Mouse (Mus musculus) hindbrain, postnatal 0 days (tissue): ENCODE measurements around the gene Cd5. TPM values are rescaled to one million over a fixed set of nuclear protein-coding genes. Genes with fewer than 3 reads are reported as not detected.

Source experiments
- ATAC-seq: fragments of 200-750 bp; cut with Nextera tagmentation; 2 replicates; pipeline ENCODE4 v1.8.0; 2017; ENCODE audit warnings: mild to moderate bottlenecking, moderate TSS enrichment, moderate library complexity
- DNase-seq: peaks from one replicate; pipeline ENCODE4 v3.0.0-alpha.2; 2015; ENCODE audit warnings: low spot score
- H3K27ac ChIP-seq: fragments of 300-500 bp; sonication (generic); 2 replicates; pipeline ENCODE4 v1.5.1; 2014; ENCODE audit warnings: mild to moderate bottlenecking
- H3K27me3 ChIP-seq: fragments of 300-500 bp; sonication (generic); 2 replicates; pipeline ENCODE4 v1.6.1; 2014; ENCODE audit warnings: low read length, mixed read lengths; ENCODE audit not compliant: insufficient read depth
- H3K36me3 ChIP-seq: fragments of 300-500 bp; sonication (generic); 2 replicates; pipeline ENCODE4 v1.6.1; 2014; ENCODE audit warnings: low read length, mixed read lengths; ENCODE audit not compliant: insufficient read depth
- H3K4me1 ChIP-seq: fragments of 300-500 bp; sonication (generic); 2 replicates; pipeline ENCODE4 v1.6.1; 2014; ENCODE audit warnings: antibody characterized with exemption, low read length, mixed read lengths; ENCODE audit not compliant: insufficient read depth
- H3K4me2 ChIP-seq: fragments of 300-500 bp; sonication (generic); 2 replicates; pipeline ENCODE4 v1.6.1; 2014; ENCODE audit warnings: low read depth, mild to moderate bottlenecking, low read length, moderate library complexity, mixed read lengths
- H3K4me3 ChIP-seq: fragments of 300-500 bp; sonication (generic); 2 replicates; pipeline ENCODE4 v1.5.1; 2014; ENCODE audit warnings: low read length
- H3K9ac ChIP-seq: fragments of 300-500 bp; sonication (generic); replicated peaks from 2 replicates; pipeline ENCODE4 v1.6.1; 2014; ENCODE audit warnings: mild to moderate bottlenecking, low read length, moderate library complexity, mixed read lengths
- H3K9me3 ChIP-seq: fragments of 300-500 bp; sonication (generic); 2 replicates; pipeline ENCODE4 v1.6.1; 2016; ENCODE audit warnings: low read length, mixed read lengths
- CTCF ChIP-seq: IDR thresholded peaks from 2 replicates; pipeline ENCODE4 v1.5.1; 2016; ENCODE audit warnings: antibody characterized with exemption, control low read depth, low read depth
- WGBS: fragments of 180-500 bp; shearing (Covaris S2); extraction: QIAGEN DNeasy Blood & Tissue Kit; methylation state at CpG from one replicate; pipeline ENCODE4 v1.1.7; 2014; 5-methylcytosine and 5-hydroxymethylcytosine counted together
- polyA plus RNA-seq: library from polyadenylated mRNA; unstranded; fragments of >200 nt; fragmentation: Nextera tagmentation; extraction: Ambion mirVana; gene quantifications from 2 replicates; pipeline ENCODE4 v1.2.1, GENCODE M21; 2015
- total RNA-seq: library from RNA; depleted of rRNA; stranded (reverse); fragments of >200 nt; gene quantifications from 2 replicates; pipeline ENCODE4 v1.2.3, GENCODE M21; 2014

Gene Cd5
- total and polyA plus RNA-seq, 2 experiments from 2014 or later, result 0.26 to 0.68 TPM

- Histone ChIP-seq H3K9ac (no peak overlapping the region), H3K9me3 (no peaks in the 10 kb centered on the region), H3K4me3 (no peak overlapping the region), H3K27me3 (no peaks in the 10 kb centered on the region), H3K27ac (no peak overlapping the region), H3K36me3 (no peaks in the 10 kb centered on the region), H3K4me2 (no peak overlapping the region), H3K4me1 (no peaks in the 10 kb centered on the region; the same call in 1 of the 2 replicates)
- ATAC-seq, result no peak
- no peak for DNase-seq
- TF ChIP-seq CTCF, result no peak
Observed at GRCm38 (mm10) chr19:10759525-10759924, 20.7 kb upstream of the Cd5 start.

GRCm38 (mm10) chr19:10758708-10759107, 19.9 kb upstream of the Cd5 start:
- Histone ChIP-seq H3K27ac (no peak overlapping the region), H3K4me2 (no peak overlapping the region), H3K4me1 (no peaks in the 10 kb centered on the region; the same call in 1 of the 2 replicates), H3K9ac (no peak overlapping the region), H3K9me3 (no peaks in the 10 kb centered on the region), H3K4me3 (no peak overlapping the region), H3K27me3 (no peaks in the 10 kb centered on the region), H3K36me3 (no peaks in the 10 kb centered on the region)
- ATAC-seq (no peak), DNase-seq (no peak)
- WGBS, result 46% methylated on average over 6 of the region's 6 CpGs
- TF ChIP-seq CTCF, result no peak

GRCm38 (mm10) chr19:10757526-10757925, 18.7 kb upstream of the Cd5 start:
- Histone ChIP-seq H3K9me3 (no peaks in the 10 kb centered on the region), H3K9ac (no peak overlapping the region), H3K4me1 (no peaks in the 10 kb centered on the region; the same call in 1 of the 2 replicates), H3K36me3 (no peaks in the 10 kb centered on the region), H3K27ac (no peak overlapping the region), H3K27me3 (no peaks in the 10 kb centered on the region), H3K4me3 (no peak overlapping the region), H3K4me2 (no peak overlapping the region)
- ATAC-seq (no peak), DNase-seq (no peak)
- 79% methylated on average over 2 of the region's 2 CpGs for WGBS
- TF ChIP-seq CTCF, result no peak

- H3K27me3 ChIP-seq, result no peaks in the 10 kb centered on the region
- ATAC-seq (no peak), DNase-seq (no peak)
- no peaks in the 10 kb centered on the region; the same call in 1 of the 2 replicates for H3K4me1 ChIP-seq
- no peaks in the 10 kb centered on the region for H3K9me3 ChIP-seq
- TF ChIP-seq CTCF, result no peak
- no peaks in the 10 kb centered on the region for H3K36me3 ChIP-seq
- H3K4me3 ChIP-seq, result no peak overlapping the region
- H3K9ac ChIP-seq, result no peak overlapping the region
- H3K27ac ChIP-seq, result no peak overlapping the region
- H3K4me2 ChIP-seq, result no peak overlapping the region
Observed at GRCm38 (mm10) chr19:10757125-10757524, 18.3 kb upstream of the Cd5 start.

GRCm38 (mm10) chr19:10752646-10753045, 13.8 kb upstream of the Cd5 start:
- Histone ChIP-seq H3K27ac (no peak overlapping the region), H3K36me3 (no peaks in the 10 kb centered on the region), H3K4me3 (no peak overlapping the region), H3K9ac (no peak overlapping the region), H3K4me2 (no peak overlapping the region), H3K9me3 (no peaks in the 10 kb centered on the region), H3K4me1 (no peaks in the 10 kb centered on the region), H3K27me3 (no peaks in the 10 kb centered on the region)
- no peak for ATAC-seq
- WGBS, result 97% methylated on average over 5 of the region's 5 CpGs
- DNase-seq, result no peak
- no peak for TF ChIP-seq CTCF

- WGBS, result 83% methylated on average over 6 of the region's 6 CpGs
- no peak for TF ChIP-seq CTCF
- no peaks in the 10 kb centered on the region for H3K9me3 ChIP-seq
- H3K9ac ChIP-seq, result no peak overlapping the region
- no peaks in the 10 kb centered on the region for H3K27me3 ChIP-seq
- H3K27ac ChIP-seq, result no peak overlapping the region
- no peaks in the 10 kb centered on the region for H3K36me3 ChIP-seq
- no peaks in the 10 kb centered on the region for H3K4me1 ChIP-seq
- DNase-seq (no peak), ATAC-seq (no peak)
- H3K4me3 ChIP-seq, result no peak overlapping the region
- H3K4me2 ChIP-seq, result no peak overlapping the region
Observed at GRCm38 (mm10) chr19:10752106-10752505, 13.3 kb upstream of the Cd5 start.

GRCm38 (mm10) chr19:10751607-10752006, 12.8 kb upstream of the Cd5 start:
- no peak for DNase-seq

More at GRCm38 (mm10) chr19:10751607-10752006, 12.8 kb upstream of the Cd5 start:
- H3K4me3 ChIP-seq, result no peak overlapping the region
- no peak overlapping the region for H3K27ac ChIP-seq
- no peaks in the 10 kb centered on the region for H3K4me1 ChIP-seq
- H3K27me3 ChIP-seq, result no peaks in the 10 kb centered on the region
- no peak for TF ChIP-seq CTCF
- 95% methylated on average over 1 of the region's 1 CpGs for WGBS
- ATAC-seq, result no peak
- no peak overlapping the region for H3K4me2 ChIP-seq
- no peaks in the 10 kb centered on the region for H3K36me3 ChIP-seq
- no peak overlapping the region for H3K9ac ChIP-seq
- no peaks in the 10 kb centered on the region for H3K9me3 ChIP-seq
